Mouse (Mus musculus) thymus, adult 18-20 months (tissue): Measurements from ENCODE around the gene Rcn3.
A peak's percentile ranks its signal among the peaks of the same experiment; 100 is the strongest.
"Not testable (repeated sequence)": the region's sequence is repeated elsewhere in the genome, so short reads cannot be mapped to it uniquely, and the experiment has no call there.

ENCODE experiments used
- DNase-seq, 2 experiments: peaks; one replicate each; pipeline ENCODE4 v3.0.0; 2022; ENCODE audit warnings: mixed read lengths in 2 of 2

Gene Rcn3

DNA sequence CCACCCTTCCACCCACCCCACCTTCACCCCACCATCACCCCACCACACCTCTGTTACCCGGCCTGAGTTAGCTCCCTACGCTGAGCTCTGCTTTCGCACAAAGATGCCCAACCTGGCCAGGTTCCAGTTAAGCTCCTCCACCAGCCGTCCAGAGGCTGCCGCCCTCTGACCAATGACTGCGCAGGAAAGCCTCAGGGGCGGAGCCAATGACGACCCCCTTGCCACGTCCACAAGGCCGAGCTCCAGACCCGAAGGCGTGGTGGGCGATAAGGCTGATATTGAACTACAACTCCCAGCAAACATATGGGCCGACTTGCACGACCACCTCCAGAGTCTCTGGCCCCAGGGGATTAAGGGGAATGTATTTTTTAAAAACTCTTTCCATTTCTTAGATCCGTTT is at the start of gene Rcn3:
Gene Rcn3 (minus strand): TSS at position 174 of the 400 bp plus-strand sequence.
- DNase-seq = no peak

DNA sequence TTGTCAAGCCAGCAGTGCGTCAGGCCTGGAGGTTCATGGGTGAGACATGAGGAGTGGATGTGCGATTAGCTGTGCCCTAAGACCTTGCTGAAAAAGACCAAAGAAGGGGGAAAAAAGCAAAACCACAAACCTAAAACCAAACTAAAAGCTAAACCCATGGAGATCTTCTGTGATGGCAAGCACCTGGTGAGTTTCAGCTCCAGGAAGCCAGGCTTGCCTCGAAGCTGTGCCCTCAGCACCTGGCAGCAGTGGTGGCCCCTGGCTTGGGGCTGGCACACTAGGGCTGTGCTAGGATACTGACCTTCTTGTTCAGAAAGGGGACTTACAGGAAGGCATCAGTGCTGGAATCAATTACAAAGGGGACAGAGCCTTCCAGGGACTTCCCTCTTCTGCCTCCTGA is 49.3 kb upstream of the Rcn3 start:
- peak in 1 of 2 experiments; percentile 59 for DNase-seq

DNA sequence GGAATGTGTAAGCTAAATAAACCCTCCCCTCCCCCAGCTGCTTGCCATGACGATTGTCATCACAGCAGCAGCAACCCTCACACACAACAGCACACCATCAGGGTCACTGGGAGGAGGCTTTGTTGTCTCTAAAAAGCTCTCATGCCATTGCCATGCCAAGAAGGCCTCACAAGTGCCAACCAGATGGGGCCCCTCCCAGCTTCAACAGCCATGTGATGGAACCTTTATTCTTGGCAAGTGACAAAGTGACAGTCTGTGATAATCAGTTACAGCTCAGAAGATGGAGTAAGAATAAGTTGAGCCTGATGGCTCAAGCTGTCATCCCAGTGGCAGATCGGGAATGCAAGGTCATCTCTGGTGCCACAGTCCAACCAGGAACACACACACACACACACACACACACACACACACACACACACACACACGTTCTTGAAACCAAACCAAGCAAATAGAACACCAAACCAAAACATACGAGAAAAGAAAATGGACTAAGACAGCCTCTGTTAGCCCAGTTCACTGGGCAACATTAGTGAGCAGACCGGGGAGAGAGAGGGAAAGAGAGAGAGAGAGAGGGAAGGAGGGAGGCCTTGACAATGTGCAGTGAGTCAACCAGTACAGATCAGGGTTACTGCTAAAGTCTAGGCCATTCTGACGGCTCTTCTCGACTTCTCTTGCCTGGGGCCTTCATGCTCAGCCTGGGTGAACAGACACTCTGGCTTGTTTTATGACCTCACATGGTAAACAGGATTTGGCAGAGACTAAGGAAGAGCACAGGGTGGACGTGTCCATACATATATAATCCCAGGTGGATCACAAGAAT is 48.1 kb upstream of the Rcn3 start:
- no peak for DNase-seq

DNA sequence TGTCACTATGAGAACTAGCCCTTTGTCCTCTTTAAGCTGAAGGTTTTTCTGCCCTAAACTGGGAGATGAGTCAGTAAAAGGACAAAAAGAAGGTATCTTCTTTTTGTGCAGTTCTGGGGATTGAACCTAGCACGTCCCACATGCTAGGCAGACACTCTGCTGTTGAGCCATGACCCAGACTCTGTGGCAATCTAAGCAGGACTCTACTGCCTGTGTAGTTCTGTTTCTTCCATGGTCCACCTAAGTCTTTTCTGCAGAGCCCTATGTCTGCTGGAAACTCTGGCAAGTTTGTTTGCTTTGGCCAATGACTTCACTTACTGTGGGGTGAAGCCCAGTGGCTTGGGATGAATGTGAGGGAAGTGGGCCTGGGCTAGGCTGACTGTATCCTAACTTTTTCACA is 46.4 kb upstream of the Rcn3 start:
- DNase-seq = no peak

DNA sequence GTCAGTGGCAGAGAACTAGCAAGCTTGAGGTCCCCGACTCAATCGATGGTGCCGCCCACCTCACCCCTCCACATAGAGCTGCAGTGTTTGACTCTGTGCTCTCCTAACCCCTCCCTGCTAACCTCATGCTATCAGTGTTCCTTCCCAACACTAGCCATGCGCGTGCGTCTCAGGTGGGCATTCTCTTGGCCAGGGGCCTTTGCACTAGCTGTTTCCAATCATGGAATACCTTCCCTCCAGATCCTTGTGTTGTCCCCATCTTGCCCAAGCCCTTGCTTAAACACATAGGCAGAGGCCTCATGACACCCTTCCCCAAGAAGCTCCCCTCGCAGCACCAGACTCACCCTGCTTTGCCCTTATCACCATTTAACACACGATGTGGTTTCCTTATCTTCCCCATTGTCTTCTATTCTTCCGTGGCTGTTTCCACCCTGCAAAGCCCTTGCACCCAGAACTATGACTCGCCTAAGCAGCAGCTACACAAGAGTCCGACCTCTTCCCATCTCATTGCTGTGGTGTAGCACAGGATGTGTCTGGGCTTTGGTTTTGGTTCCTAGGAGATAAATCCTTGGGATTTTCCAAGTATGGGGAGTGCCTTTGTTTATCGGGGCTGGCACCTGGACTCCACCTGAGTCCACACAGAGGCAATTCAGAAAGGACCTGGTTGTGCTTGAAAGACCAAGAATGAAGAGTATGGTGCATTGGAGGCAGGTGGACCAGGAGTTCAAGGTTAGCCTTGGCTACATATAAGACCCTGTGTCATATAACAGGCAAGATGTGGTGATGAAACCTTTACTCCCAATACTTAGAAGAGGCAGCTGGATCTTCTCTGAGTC is 45.4 kb upstream of the Rcn3 start:
- DNase-seq = no peak

DNA sequence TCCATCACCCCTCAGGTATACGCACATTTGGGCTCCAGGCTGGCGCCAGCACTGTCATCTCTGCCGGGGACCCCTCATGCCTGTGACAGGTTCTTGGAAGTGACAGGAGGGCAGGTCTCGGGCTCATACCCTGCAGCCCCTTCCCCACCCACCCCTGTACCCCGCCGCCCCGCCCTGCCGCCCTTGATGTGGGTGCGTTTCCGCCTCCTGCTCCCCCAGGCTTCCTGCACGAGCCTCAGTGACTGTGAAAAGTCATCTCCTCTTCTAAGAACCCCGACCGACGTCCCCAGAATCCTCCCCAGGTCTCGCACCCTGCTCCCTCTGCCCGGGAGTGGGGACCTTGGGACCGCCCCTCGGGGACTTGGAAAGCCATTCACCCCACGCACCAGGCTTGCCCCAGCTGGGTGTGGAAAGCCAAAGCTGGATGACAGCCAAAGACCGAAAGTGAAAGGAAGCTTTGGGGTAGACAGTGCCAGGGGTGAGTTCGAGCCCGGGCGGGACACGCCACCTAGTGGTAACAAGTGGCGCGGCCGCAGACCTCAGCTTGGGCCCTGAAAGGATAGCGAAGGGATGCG is 44.1 kb upstream of the Rcn3 start, which contains the start of the genes Gm45713 and Flt3l:
Gene Gm45713 (minus strand): TSS at position 239 of the 575 bp plus-strand sequence.
Gene Flt3l (minus strand): TSS at position 440 of the 575 bp plus-strand sequence.
- peak; percentile 82 to 91 for DNase-seq

DNA sequence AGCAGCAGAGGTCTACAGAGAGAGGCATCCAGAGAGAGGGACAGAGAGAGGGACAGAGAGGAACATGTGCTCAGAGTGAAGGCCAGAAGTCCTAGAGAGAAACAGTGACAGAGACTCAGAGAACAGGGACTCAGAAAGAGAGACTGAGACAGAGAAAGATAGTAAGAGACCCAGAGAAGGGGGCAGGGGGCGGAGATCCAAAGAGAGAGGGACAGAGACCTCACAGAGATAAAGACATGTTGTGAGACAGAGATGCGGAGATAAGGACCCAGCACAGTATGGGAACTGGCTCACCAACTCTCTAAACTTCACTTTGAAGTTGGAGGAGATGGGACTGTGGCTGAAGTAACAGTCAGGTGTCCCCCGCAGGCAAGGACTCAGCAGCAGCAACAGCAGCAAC is 43.3 kb upstream of the Rcn3 start:
- no peak for DNase-seq

DNA sequence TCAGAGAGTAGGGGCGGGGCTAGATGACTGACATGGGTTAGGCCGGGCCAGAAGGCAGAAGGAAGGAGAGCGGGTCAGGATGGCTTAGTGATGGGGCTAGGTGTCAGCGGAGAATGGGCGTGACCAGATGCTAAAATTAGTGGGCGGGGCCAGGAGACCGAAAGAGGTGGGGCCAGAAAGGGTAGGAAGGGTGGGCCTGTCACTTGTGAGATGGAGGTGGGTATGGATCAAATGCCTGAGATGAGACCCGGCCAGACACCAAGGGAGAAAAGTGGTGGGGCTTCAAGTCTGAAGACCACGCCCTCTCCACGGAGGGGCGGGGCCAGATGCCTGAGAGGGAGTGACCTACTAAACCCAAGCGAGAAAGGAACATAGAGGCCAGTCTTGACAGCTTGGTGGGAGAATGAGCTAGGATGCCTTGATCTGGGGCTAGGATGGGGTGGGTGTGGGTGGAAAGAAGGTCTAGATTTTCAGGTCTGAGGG is 42.6 kb upstream of the Rcn3 start:
- DNase-seq = peak in 1 of 2 experiments; percentile 49

DNA sequence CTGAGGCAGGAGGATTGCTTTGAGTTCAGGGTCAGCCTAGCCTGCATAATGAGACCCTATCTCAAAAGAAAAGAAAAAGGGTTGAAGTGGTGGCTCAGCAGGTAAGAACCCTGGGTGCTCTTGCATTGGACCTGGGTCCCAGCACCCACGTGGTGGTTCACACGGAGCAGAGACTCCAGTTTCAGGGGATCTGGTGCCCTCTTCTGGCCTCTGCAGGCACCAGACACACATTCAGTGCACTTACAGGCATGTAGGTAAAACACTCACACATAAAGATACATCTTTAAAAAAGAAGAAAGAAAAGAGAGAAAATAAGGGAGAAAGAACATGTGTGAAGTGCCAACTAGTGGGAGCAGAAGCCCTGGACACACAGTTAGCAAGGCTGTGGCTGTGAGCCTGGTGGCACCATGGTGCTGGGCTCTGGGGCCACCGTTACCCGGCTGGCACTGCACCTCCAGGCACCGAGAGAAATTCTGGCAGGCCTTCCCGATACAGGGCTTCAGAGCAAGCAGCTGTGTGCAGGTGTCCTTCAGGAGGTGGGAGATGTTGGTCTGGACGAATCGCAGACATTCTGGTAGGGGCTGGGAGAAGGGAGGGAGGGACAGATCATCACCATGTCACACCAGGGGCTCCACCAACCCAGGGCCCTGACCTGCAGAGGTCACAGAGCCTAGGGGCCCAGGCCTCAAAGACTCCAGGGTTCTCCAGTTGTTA is 41.6 kb upstream of the Rcn3 start:
- DNase-seq = no peak

DNA sequence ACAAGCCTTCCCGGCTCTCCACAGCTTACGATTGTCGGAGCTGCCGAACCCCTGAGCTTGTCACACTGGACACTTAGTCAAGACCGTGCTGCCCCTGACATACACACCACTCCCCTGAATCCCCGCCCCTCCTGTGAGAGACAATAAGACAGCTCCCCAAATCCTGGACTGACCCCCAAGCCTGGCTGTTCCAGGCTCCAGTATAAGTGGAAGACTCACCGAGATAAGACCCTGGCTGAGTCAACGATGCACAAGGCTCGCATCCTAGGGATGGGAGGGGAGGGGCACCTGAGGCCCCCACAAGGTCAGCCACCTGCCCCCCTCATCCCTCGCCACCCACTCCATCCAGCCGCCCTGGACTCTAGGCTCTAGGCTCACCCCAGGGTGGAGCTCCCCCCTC is 39.8 kb upstream of the Rcn3 start:
- DNase-seq = no peak

DNA sequence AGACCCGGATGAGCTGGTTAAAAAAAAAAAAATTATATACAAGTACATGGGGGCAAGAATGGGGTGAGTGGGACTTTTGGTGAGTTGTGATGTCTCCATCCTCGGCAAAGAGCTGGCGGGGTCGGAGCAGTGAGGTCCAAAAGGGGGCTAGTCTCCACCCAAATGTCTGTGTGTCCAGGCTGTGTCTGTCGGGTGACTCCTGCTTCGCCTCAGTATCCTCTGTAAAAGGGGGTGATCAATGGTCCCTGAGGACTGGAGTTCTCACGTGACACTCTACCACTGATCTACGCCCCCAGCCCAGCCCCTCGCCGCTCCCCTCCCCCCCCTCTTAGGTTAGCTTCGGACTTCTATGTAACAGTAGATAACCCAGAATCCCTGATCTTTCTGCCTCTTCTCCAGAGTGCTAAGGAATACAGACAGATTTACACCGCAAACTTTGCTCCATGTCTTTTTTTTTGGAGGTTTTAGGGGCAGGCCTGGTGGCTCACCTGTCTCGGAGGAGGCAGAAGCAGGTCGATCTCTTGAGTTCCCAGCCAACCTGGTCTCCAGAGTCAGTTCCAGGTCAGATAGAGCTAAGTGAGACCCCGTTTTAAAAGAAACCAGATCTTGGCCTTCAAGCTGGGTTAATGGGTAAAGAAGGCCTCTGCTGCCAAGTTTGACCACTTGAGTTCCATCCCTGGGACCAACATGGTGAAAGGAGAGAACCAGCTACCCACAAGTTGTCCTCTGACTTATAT is 37.9 kb upstream of the Rcn3 start:
- DNase-seq = no peak

DNA sequence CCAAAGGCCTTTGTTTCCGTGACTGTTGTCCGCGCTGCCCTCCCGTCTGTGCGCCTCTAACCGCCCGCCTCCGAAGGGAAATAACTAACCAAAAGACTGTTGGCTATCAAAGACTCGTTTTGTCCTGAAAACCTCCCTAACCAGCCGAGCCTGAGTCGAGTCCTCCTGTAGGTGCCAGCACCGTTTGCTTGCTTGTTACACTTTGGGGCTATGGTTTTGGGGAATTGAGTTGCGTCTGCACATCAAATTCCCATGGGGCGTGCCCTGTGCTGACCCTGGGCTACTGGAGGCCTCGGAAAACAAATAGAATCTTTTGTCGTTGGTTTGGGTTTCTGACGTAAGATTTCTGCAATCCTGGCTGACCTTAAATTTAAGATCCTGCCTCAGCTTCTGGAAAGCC is 37.3 kb upstream of the Rcn3 start:
- DNase-seq = no peak

DNA sequence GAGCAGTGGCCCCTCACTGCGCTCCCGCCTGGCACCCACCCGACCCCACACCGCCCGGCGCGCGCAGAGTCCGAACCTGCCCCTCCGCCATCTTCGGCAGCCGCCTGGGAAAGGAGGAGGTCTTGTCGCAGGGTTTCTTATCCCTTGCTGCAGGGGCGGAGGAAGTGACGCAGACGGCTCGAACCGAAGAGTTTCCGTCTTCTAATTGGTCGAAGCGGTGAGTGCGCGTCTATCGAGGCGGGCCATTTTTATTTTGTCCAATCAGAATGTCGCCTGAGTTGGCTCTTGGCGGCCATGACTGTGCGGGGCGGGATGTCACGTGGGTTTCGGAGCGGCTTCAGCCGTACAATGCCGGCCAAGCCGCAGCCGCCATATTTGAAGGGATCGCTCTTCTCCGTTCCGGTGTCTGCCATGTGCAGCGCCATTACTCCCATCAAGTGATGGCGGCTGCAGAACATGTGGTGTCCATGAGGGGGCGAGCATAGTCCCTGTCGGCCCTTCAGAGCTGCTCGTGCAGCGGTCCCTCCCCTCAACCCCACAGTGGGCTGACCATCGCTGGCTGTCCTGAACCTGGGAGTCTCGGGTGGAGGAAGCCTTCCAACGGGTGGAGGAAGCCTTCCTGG is 36.7 kb upstream of the Rcn3 start, which contains the start of gene Rpl13a:
Gene Rpl13a (minus strand): TSS at position 138 of the 623 bp plus-strand sequence.
- DNase-seq = peak; percentile 97 to 98

DNA sequence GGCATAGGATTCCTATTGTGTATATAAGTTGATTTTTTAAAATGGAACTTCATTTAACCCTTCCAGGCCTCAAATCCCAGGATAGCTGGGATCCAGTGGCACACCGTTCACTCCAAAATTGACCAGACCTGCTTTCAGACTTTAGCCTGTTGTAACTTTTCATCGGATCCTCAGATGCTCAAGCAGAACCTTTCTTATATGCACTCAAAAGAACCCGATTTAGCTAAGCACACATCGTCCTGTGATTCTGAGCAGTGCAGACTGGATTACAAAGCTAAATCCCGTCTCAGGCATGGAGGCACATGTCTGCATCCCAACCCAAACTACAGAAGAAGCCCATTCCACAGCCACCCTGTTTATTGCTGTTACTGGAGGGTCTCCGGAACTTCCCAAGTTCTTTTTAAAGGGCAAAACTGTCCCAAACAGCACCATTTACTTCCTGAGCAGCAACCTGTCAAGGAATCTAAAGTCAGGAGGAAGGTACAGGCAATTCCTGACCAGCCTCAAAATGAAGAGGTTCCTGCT is 35.7 kb upstream of the Rcn3 start:
- no peak for DNase-seq

DNA sequence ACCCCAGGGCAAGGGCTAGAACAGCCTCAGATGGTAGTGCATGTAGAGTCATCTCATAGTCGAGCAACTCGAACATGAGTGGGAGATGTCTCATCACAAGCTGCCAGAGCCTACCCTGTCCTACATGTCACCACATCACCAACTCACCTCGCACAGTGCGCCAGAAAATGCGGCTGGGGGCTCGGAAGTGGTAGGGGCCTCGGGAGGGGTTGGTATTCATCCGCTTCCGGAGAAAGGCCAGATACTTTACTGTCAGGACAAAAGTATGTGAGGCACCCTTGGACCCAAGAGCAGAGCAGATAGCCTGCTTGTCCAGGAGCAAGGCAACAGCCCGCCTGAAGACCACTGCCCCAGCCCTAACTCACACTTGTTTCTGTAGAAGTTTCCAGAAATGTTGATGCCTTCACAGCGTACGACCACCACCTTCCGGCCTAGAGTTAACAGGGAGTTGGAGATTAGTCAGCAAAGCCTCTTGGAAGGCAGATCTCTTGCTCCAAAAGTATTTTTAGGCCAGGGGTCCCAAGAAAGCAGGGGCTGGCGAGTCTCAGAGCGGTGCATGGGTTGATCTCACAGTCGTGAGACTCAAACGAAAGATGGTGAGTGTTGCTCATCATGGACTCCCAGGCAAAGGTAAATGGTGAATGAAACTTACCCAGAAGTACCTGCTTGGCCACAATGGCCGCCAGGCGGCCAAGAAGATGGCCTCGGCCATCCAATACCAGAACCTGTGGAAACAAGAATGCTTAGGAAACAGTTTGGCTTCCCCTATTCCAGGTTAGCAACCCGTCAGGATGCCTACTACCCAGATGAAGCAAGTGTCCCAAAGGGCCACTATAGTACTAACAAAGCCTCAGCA is 35.1 kb upstream of the Rcn3 start:
- DNase-seq = no peak

DNA sequence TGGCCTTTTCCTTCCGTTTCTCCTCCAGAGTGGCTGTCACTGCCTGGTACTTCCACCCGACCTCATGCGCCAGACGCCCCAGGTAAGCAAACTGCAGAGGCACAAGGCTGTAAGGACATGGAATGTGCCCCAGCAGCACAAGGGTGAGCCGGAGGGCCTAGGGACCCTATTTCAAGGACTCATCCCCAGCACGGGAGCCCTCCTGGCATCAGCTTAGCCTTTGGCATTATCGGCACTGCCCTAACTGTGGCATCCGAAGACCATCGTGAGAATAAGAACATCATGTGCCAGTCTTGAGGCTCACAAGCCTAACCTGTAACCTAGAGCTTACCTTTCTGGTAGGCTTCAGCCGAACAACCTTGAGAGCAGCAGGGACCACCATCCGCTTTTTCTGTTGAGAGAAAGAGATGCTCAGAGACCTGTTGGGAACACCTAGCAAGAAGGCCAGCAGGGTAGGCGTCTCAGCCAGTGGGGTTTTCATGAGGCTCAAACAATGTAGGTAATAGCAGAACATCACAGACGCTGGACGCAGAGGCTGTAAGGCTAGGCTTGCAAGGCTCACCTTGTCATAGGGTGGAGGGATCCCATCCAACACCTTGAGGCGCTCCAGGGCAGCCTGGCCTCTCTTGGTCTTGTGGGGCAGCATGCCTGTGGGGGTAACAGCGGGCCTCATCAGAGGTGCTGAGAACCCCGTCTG is 34.3 kb upstream of the Rcn3 start:
- DNase-seq = no peak

DNA sequence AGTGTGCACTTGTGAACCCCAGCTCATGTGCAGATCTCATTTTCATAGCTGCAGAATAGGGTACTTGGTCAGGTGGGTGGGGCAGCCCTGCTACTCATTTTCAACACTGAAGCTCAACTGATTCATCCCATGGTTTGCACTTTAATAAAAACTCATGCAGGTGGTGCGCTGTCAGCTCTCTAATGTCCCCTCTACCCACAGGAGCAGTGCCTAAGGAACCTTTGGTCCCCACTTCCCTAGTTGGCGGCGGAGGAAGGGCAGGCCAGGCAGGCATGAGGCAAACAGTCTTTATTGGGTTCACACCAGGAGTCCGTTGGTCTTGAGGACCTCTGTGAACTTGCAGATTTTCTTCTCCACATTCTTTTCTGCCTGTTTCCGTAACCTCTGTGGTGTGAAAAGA is 33.6 kb upstream of the Rcn3 start:
- DNase-seq = not testable (repeated sequence)

DNA sequence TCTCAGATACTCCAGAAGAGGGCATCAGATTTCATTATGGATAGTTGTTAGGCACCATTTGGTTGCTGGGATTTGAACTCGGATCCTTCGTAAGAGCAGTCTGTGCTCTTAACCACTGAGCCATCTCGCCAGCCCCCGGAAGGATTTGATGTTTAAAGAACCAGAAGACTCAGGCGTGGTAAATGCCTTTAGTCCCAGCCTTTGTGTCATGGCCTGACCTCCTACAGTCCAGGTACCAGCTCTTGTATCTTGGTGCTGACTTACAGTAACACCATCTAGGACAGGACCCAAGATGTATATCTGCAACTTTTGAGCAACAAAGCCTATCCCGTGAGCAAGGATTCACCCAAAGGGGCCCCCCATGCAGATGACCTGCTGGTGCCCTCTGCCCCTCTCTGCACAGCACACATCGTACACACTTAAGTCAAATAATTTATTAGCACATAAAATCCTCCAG is 33.2 kb upstream of the Rcn3 start:
- no peak for DNase-seq
